Mouse (Mus musculus): Measurements from ENCODE around the gene Gm10260. TPM values are rescaled to one million over a fixed set of nuclear protein-coding genes. Genes with fewer than 3 reads are reported as not detected.

The Gm10260 gene
- polyA plus RNA-seq, 1 experiment: 16.4 TPM

DNA sequence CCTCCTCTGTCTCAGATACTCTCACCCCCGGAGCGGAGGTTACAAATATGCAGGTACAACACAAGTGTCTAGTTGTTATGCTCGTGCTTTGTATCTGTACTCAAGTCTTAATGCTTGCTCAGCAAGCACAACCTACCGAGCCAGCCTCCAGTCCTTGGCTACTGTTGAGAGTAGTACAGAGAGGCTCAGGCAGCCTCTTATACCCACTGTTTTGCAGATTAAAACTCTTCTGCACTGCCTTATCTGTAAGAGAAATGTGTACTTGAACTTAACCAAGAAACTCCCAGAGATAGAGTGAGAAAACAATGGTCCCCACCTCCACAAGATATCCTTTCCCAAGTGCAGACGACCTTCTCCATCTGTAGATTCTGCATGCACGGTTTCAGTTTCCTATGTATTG lies 24.5 kb downstream of the Gm10260 start:
- H3K4me3 ChIP-seq (ENCODE audit: low read depth, low read length): no peak overlapping the region
- no peak overlapping the region for H3K27ac ChIP-seq (ENCODE audit: insufficient read depth, low read length)
- no peak overlapping the region for H3K9ac ChIP-seq (ENCODE audit: low read depth, poor library complexity, severe bottlenecking)
- H3K9me3 ChIP-seq (replicated peaks; ENCODE audit: control insufficient read depth, insufficient read depth, low read length, poor library complexity, severe bottlenecking): no peaks in the 10 kb centered on the region
- no peaks in the 10 kb centered on the region for H3K4me1 ChIP-seq (ENCODE audit: control insufficient read depth, insufficient read depth, low read length)
- no peaks in the 10 kb centered on the region for H3K36me3 ChIP-seq (ENCODE audit: control insufficient read depth, insufficient read depth, low read length, poor library complexity, severe bottlenecking)
- TF ChIP-seq POLR2A (IDR thresholded peaks at IDR 0.05; ENCODE audit: insufficient read depth, low read length): no peak
- no peak for TF ChIP-seq EP300 (IDR thresholded peaks at IDR 0.05; ENCODE audit: insufficient read depth, low read depth, low read length)
- no peak for TF ChIP-seq CTCF (IDR thresholded peaks at IDR 0.05; ENCODE audit: low read depth, low read length)
- H3K27me3 ChIP-seq (ENCODE audit: control insufficient read depth, insufficient read depth, low read length, poor library complexity, severe bottlenecking): no peaks in the 10 kb centered on the region

DNA sequence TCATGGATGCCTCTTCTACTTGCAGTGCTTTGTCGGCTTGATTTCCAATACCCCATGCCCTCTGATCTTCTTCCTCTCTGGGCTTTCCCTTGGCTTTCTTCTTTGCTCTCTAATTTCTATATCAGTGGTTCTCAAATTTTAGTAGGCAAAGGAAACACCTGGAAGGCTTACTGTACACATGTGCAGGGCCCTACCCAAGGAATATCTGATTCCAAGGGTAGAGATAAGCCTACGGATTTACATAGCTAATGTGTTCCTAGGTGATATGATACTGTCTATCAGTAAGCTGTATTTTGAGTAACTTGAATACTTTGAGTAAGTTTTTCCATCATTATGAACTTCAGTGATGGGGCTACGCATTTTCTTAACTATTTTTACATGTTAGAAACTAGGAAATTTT lies 25.7 kb downstream of the Gm10260 start:
- Histone ChIP-seq H3K27me3 (ENCODE audit: control insufficient read depth, insufficient read depth, low read length, poor library complexity, severe bottlenecking) (no peaks in the 10 kb centered on the region), H3K4me3 (ENCODE audit: low read depth, low read length) (no peak overlapping the region), H3K9me3 (replicated peaks; ENCODE audit: control insufficient read depth, insufficient read depth, low read length, poor library complexity, severe bottlenecking) (no peaks in the 10 kb centered on the region), H3K4me1 (ENCODE audit: control insufficient read depth, insufficient read depth, low read length) (no peaks in the 10 kb centered on the region), H3K9ac (ENCODE audit: low read depth, poor library complexity, severe bottlenecking) (no peak overlapping the region), H3K27ac (ENCODE audit: insufficient read depth, low read length) (no peak overlapping the region), H3K36me3 (ENCODE audit: control insufficient read depth, insufficient read depth, low read length, poor library complexity, severe bottlenecking) (no peaks in the 10 kb centered on the region)
- TF ChIP-seq POLR2A (IDR thresholded peaks at IDR 0.05; ENCODE audit: insufficient read depth, low read length) (no peak), CTCF (IDR thresholded peaks at IDR 0.05; ENCODE audit: low read depth, low read length) (no peak), EP300 (IDR thresholded peaks at IDR 0.05; ENCODE audit: insufficient read depth, low read depth, low read length) (no peak)

DNA sequence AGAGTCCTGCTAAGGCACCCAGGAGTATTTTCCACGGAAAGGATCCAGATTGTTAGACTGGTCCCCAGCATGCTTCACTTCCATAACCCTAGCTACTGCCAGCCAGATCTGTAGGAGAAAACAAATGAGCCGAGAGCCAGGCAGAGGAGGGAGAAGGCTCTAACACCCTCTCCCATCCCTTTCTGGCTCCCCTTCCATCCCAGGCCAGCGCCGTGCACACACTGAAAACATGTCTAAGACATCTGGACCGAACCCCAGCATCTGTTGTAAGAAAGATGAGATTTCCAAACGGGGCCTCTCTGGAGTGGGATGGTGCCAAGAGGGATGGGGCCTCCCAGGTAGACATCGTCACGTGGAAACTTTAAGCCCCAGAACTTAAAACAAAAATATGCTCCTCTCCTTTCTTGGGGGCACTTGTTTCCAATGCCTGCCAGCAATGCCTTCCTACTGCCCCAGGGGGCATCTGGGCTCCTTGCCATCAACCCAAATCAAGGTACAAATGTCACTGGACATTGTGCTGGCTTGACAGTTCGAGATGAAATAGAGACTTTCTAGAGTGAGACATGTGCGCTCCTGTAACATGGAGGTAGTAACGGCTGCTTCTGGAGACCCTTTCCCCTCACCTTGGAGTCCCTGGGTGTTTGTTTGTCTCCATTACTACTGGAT lies 35.1 kb downstream of the Gm10260 start:
- no peak overlapping the region for H3K9ac ChIP-seq (ENCODE audit: low read depth, poor library complexity, severe bottlenecking)
- no peaks in the 10 kb centered on the region for H3K27me3 ChIP-seq (ENCODE audit: control insufficient read depth, insufficient read depth, low read length, poor library complexity, severe bottlenecking)
- TF ChIP-seq POLR2A (IDR thresholded peaks at IDR 0.05; ENCODE audit: insufficient read depth, low read length) (no peak), EP300 (IDR thresholded peaks at IDR 0.05; ENCODE audit: insufficient read depth, low read depth, low read length) (no peak), CTCF (IDR thresholded peaks at IDR 0.05; ENCODE audit: low read depth, low read length) (no peak)
- H3K27ac ChIP-seq (ENCODE audit: insufficient read depth, low read length): no peak overlapping the region
- no peak overlapping the region for H3K4me3 ChIP-seq (ENCODE audit: low read depth, low read length)
- H3K4me1 ChIP-seq (ENCODE audit: control insufficient read depth, insufficient read depth, low read length): peaks cover 3% of the 10 kb centered on the region
- H3K9me3 ChIP-seq (replicated peaks; ENCODE audit: control insufficient read depth, insufficient read depth, low read length, poor library complexity, severe bottlenecking): no peaks in the 10 kb centered on the region
- no peaks in the 10 kb centered on the region for H3K36me3 ChIP-seq (ENCODE audit: control insufficient read depth, insufficient read depth, low read length, poor library complexity, severe bottlenecking)

DNA sequence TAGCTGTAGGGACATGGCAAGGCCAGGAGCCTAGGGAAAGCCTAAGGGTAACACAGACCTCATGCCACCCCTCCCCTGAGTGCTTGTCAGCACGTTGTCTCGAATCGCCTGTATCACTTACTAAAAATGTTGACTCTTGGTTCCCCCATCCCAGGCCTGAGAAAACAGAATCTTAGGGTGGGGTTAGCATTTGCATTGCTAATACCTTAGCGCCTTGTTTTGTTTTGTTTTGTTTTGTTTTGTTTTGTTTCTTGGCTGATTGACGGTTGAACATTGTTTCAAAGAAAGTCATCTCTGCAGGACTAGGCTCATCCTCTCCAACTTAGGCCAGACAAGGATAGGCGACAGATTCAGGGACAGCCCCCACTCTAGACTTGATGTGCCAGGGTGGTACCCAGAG lies 35.9 kb downstream of the Gm10260 start:
- no peak overlapping the region for H3K27ac ChIP-seq (ENCODE audit: insufficient read depth, low read length)

DNA sequence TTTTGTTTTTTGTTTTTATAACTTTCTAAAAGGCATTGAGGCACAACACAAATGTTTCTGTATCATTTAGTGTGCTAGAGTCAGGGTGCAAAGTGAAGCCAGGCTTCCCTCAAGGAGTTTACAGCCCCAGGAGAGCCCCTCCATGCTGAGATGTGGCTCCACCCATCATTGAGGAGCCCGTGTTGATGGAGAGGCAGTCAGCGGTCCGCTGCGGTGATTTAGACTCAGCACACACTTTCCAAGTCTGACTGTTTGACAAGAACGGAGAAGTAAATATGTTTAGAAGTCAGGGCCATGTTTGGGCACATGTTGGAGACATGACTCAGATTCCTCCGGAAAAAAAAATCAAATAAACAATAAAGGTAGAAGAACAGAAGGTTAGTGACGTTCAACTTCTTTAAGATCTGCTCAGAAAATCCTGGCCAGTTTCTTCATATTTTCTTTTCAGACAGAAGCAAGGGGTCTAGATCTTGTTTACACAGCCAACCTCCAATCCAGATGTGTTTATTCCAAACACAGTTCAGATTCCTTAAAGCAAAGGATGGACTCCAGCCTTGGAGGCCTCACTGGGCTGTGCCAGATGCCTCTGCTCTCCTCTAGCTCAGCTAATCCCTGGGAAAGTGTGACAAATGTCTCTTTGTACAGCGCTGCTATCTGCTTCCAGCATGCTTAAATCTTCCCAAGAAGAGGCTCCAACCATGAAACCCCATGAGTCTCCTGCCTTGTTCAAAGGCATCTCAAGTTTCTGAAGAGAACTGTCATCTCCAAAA lies 47.7 kb downstream of the Gm10260 start:
- no peak overlapping the region for H3K9ac ChIP-seq (ENCODE audit: low read depth, poor library complexity, severe bottlenecking)
- no peaks in the 10 kb centered on the region for H3K27me3 ChIP-seq (ENCODE audit: control insufficient read depth, insufficient read depth, low read length, poor library complexity, severe bottlenecking)
- TF ChIP-seq POLR2A (IDR thresholded peaks at IDR 0.05; ENCODE audit: insufficient read depth, low read length): no peak
- TF ChIP-seq CTCF (IDR thresholded peaks at IDR 0.05; ENCODE audit: low read depth, low read length): no peak
- no peak for TF ChIP-seq EP300 (IDR thresholded peaks at IDR 0.05; ENCODE audit: insufficient read depth, low read depth, low read length)
- no peaks in the 10 kb centered on the region; the same call in 1 of the 2 replicates for H3K9me3 ChIP-seq (replicated peaks; ENCODE audit: control insufficient read depth, insufficient read depth, low read length, poor library complexity, severe bottlenecking)
- H3K4me1 ChIP-seq (ENCODE audit: control insufficient read depth, insufficient read depth, low read length): no peaks in the 10 kb centered on the region
- H3K27ac ChIP-seq (ENCODE audit: insufficient read depth, low read length): no peak overlapping the region
- no peak overlapping the region for H3K4me3 ChIP-seq (ENCODE audit: low read depth, low read length)
- no peaks in the 10 kb centered on the region for H3K36me3 ChIP-seq (ENCODE audit: control insufficient read depth, insufficient read depth, low read length, poor library complexity, severe bottlenecking)

More for the DNA sequence above, 35.9 kb downstream of the Gm10260 start:
- no peak overlapping the region for H3K4me3 ChIP-seq (ENCODE audit: low read depth, low read length)
- H3K27me3 ChIP-seq (ENCODE audit: control insufficient read depth, insufficient read depth, low read length, poor library complexity, severe bottlenecking): no peaks in the 10 kb centered on the region
- peaks cover 3% of the 10 kb centered on the region for H3K4me1 ChIP-seq (ENCODE audit: control insufficient read depth, insufficient read depth, low read length)
- no peaks in the 10 kb centered on the region for H3K36me3 ChIP-seq (ENCODE audit: control insufficient read depth, insufficient read depth, low read length, poor library complexity, severe bottlenecking)
- H3K9me3 ChIP-seq (replicated peaks; ENCODE audit: control insufficient read depth, insufficient read depth, low read length, poor library complexity, severe bottlenecking): no peaks in the 10 kb centered on the region
- no peak overlapping the region for H3K9ac ChIP-seq (ENCODE audit: low read depth, poor library complexity, severe bottlenecking)
- TF ChIP-seq POLR2A (IDR thresholded peaks at IDR 0.05; ENCODE audit: insufficient read depth, low read length): no peak
- no peak for TF ChIP-seq EP300 (IDR thresholded peaks at IDR 0.05; ENCODE audit: insufficient read depth, low read depth, low read length)
- TF ChIP-seq CTCF (IDR thresholded peaks at IDR 0.05; ENCODE audit: low read depth, low read length): no peak

DNA sequence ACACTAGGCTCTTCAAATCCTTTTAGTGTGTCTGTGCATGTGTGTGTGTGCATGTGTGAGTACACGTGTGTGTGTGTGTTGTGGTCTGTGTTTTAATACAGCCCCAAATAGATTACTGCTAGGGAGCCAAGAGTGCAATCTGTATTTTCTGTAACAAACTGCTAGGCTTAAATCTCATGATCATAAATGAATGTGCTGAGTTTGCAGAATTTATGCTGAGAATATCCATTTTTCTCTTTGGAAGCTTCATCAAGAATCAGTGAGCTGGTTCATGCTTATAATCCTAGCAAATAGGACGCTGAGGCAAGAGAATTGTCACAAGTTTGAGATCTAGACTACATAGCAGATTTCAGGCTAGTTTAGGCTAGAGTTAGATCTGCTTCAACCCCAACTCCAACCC lies 48.9 kb downstream of the Gm10260 start:
- no peak for TF ChIP-seq EP300 (IDR thresholded peaks at IDR 0.05; ENCODE audit: insufficient read depth, low read depth, low read length)
- no peak for TF ChIP-seq CTCF (IDR thresholded peaks at IDR 0.05; ENCODE audit: low read depth, low read length)
- TF ChIP-seq POLR2A (IDR thresholded peaks at IDR 0.05; ENCODE audit: insufficient read depth, low read length): no peak
- no peak overlapping the region for H3K4me3 ChIP-seq (ENCODE audit: low read depth, low read length)
- H3K36me3 ChIP-seq (ENCODE audit: control insufficient read depth, insufficient read depth, low read length, poor library complexity, severe bottlenecking): no peaks in the 10 kb centered on the region
- no peaks in the 10 kb centered on the region; the same call in 1 of the 2 replicates for H3K9me3 ChIP-seq (replicated peaks; ENCODE audit: control insufficient read depth, insufficient read depth, low read length, poor library complexity, severe bottlenecking)
- H3K9ac ChIP-seq (ENCODE audit: low read depth, poor library complexity, severe bottlenecking): no peak overlapping the region
- no peaks in the 10 kb centered on the region for H3K27me3 ChIP-seq (ENCODE audit: control insufficient read depth, insufficient read depth, low read length, poor library complexity, severe bottlenecking)
- H3K27ac ChIP-seq (ENCODE audit: insufficient read depth, low read length): no peak overlapping the region
- no peaks in the 10 kb centered on the region for H3K4me1 ChIP-seq (ENCODE audit: control insufficient read depth, insufficient read depth, low read length)

Data from ES-Bruce4 (cell line).